Mouse (Mus musculus) brain, embryonic 14.5 days (tissue): ENCODE data around the gene Egfl7. TPM values are rescaled to one million over a fixed set of nuclear protein-coding genes. Genes with fewer than 3 reads are reported as not detected.

Source experiments
- DNase-seq: peaks from one replicate; pipeline ENCODE4 v3.0.0-alpha.2; 2011; ENCODE audit warnings: low read depth
- CTCF ChIP-seq: fragments of 200-500 bp; IDR thresholded peaks from 2 replicates; pipeline ENCODE4 v1.5.1; 2012; ENCODE audit warnings: inconsistent platforms, mild to moderate bottlenecking, moderate library complexity, borderline replicate concordance; ENCODE audit not compliant: insufficient read depth, insufficient read length; ENCODE audit errors: extremely low read depth
- POLR2A ChIP-seq: fragments of 200-500 bp; IDR thresholded peaks from 2 replicates; pipeline ENCODE4 v1.6.1; 2012; ENCODE audit warnings: mild to moderate bottlenecking, inconsistent platforms, borderline replicate concordance; ENCODE audit not compliant: poor library complexity, insufficient read depth, insufficient read length, severe bottlenecking; ENCODE audit errors: extremely low read depth
- polyA plus RNA-seq: library from polyadenylated mRNA; depleted of rRNA; stranded (reverse); fragments of >200 nt; gene quantifications from 2 replicates; pipeline ENCODE4 v1.2.3, GENCODE M21; 2012

The Egfl7 gene
- polyA plus RNA-seq, 1 experiment: 139 TPM

DNA sequence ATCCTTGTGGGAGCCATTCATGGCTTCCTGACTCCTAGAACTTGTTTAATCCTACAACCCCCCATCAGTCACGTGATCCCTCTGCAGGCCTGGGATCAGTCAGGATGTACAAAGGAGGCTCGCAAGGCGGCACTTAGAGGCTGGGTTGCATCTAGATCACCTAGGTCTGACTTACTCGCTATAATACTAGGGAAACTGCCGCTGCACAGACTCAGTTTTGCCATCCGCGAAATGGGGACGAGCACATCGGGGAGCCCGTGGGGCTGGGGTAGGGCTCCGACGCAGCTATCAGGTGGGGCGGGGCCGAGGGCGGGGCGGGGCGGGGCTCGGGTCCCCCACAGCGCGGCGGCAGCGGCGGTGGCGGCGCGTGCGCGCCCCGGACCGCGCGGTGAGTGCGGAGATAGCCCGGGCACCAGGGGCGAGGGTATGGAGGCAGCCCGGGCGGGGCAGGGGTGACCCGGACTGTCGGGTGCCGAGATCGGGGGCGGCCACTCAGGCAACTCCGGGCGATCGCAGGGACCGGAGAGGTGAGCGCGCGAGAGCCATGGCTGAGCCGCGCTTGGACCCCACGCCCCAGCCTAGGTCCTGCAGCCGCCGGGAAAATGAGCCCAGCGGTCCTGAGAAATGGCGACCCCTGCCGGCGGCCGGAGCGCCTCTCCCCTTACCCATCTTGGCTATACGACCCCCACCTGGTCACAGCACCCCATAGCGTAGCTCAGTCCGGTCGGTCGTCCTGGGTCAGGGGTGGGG is 6.7 kb downstream of the Egfl7 start, which contains the start of gene Gm20532:
TSS of gene Gm20532 (plus strand) at position 346 of the 750 bp plus-strand sequence.
- DNase-seq: peak; percentile 79
- TF ChIP-seq POLR2A (no peak), CTCF (peak; percentile 83)

DNA sequence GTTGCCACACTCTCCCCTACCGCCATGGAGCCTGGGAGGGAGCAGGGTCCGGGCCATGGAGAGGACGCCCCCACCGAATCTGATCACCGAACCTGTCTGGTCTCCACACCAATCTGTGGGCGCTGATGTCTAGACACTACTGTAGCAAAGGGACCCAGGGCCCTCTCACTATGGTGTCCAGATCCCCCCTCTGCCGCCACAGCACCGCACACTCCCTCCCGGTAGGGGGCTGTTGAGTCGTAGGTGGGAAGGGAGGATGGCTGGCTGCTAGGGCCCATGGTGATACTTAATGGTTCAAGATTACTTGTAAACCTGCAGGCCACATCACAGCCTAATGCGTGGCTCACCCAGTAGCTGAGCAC is 7.2 kb downstream of the Egfl7 start:
- TF ChIP-seq POLR2A (no peak), CTCF (peak; percentile 48; the same call in 1 of the 2 replicates)
- peak; percentile 40 for DNase-seq

DNA sequence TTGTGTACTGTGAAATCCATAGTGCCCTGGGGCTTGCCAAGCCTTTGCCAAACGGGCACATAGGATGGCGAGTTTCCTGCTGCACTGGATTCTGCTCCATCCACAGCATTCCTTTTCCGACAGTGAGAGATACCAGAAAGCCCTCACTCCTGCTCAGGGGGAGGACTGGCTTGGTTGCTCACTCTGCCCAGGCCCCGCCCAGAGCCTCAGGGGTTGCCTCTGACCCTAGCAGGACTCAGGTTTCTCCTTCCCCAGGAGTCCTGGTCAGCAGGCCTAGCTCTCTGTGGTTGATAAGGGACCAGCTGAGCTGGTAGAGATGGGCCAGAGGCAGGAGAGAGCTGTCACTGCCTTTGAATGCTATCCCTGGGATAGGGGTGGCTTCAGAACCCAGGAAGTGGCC is 8.8 kb downstream of the Egfl7 start:
- TF ChIP-seq CTCF (no peak), POLR2A (no peak)
- DNase-seq: no peak

- DNase-seq: no peak
- no peak for TF ChIP-seq POLR2A
- TF ChIP-seq CTCF: no peak
Observed at GRCm38 (mm10) chr2:26589284-26589683, 9.5 kb downstream of the Egfl7 start.

GRCm38 (mm10) chr2:26590282-26590681 is 10.5 kb downstream of the Egfl7 start:
- TF ChIP-seq POLR2A (no peak), CTCF (no peak)
- DNase-seq: no peak

- DNase-seq: no peak
- TF ChIP-seq CTCF: no peak
- TF ChIP-seq POLR2A: no peak
Observed at GRCm38 (mm10) chr2:26590962-26591361, 11.1 kb downstream of the Egfl7 start.

- TF ChIP-seq CTCF (no peak), POLR2A (no peak)
Observed at GRCm38 (mm10) chr2:26591416-26591815, 11.6 kb downstream of the Egfl7 start.

DNA sequence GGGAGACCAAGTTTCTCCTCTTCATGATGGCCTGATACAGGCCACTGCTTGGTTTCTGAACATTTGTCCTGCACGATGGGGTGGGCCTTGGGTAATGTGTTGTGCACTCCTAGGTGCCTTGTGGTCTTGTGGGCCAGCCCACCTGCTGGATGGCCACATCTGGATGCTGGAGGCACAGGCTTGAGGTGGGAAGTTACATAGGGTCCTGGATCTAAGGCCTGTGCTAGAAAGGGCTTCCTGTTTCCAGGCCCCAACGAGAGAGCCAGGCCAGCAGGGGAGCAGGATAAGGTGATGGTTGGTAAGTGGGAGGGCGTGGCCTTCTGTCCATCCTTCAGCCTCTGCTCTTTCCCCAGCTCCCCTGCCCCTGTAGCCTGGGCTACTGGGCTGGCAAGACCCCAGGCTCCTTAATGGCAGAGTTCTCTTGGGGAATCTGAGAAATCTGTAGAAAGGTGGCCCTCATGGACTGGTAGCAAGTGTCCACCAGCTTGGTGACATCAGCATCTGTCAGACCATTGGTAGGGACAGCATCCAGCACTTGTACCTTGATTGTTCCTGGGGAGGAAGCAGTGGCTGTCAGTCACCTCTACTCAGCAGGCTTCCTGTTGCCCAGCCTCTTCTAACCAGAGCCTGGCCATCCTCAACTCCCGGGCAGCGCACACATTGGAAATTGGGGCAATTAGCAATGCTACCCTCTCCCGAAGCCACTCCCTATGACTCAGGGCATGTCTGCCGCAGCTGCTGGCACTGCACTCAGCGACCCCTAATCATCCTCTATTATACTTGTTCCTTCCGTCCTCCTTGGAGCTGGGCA is 13.6 kb downstream of the Egfl7 start:
- no peak for DNase-seq
- TF ChIP-seq CTCF (no peak), POLR2A (no peak)

More at GRCm38 (mm10) chr2:26591416-26591815, 11.6 kb downstream of the Egfl7 start:
- DNase-seq: no peak

GRCm38 (mm10) chr2:26594022-26594346 is 14.2 kb downstream of the Egfl7 start:
- peak; percentile 32 for DNase-seq

DNA sequence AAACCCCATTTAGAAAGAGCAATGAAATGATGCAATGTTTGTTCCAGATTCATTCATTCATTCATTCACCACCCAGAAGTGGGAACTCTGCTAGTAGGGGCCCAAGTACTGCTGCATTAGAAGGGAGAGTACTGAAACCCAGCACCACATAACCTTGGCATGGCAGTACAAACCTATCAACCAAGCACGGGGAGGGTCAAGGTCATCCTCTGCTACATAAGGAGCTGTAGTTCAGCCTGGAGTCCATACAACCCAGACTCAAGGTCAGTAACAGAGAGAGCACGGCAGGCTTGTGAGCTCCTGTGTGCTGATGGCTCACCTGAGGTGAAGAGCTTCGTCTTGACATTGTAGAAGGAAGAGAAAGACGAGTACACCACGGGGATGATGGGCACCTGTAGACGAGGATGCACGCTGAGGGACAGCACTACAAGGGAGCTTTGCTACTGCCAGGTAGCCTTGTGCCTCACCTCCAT is 14.7 kb downstream of the Egfl7 start:
- no peak for DNase-seq
- TF ChIP-seq POLR2A: no peak
- TF ChIP-seq CTCF: no peak

More at GRCm38 (mm10) chr2:26594022-26594346, 14.2 kb downstream of the Egfl7 start:
- TF ChIP-seq CTCF: peak; percentile 20; the same call in 1 of the 2 replicates
- TF ChIP-seq POLR2A: no peak

GRCm38 (mm10) chr2:26594934-26595724 is 15.3 kb downstream of the Egfl7 start:
- no peak for DNase-seq
- TF ChIP-seq POLR2A: no peak
- TF ChIP-seq CTCF: no peak

- DNase-seq: no peak
- no peak for TF ChIP-seq CTCF
- no peak for TF ChIP-seq POLR2A
Observed at GRCm38 (mm10) chr2:26595725-26596435, 16.1 kb downstream of the Egfl7 start.
